Mouse (Mus musculus): ENCODE measurements around the gene Palmd. TPM values are rescaled to one million over a fixed set of nuclear protein-coding genes. Genes with fewer than 3 reads are reported as not detected.

Palmd gene
- polyA plus RNA-seq (2014; fragmentation: Nextera tagmentation; extraction: Ambion mirVana): 3.9 TPM in 2 replicates

GRCm38 (mm10) chr3:116968540-116968997 is at the start of gene Palmd:
Gene Palmd (minus strand): TSS chr3:116968987.
- H3K9ac ChIP-seq (replicated peaks; ENCODE audit: low read length): peak within 1 kb of the TSS; percentile 29

GRCm38 (mm10) chr3:117010182-117010581 is 41.4 kb upstream of the Palmd start:
- Histone ChIP-seq H3K9me3 (replicated peaks; ENCODE audit: control insufficient read depth, low read length) (no peaks in the 10 kb centered on the region), H3K4me2 (ENCODE audit: low read depth, low read length) (no peak overlapping the region), H3K27me3 (ENCODE audit: control insufficient read depth, insufficient read depth, low read length) (no peaks in the 10 kb centered on the region), H3K4me1 (ENCODE audit: control insufficient read depth, insufficient read depth, low read length) (no peaks in the 10 kb centered on the region), H3K4me3 (ENCODE audit: low read depth, low read length) (no peak overlapping the region), H3K9ac (replicated peaks; ENCODE audit: low read length) (no peak overlapping the region), H3K36me3 (replicated peaks; ENCODE audit: control insufficient read depth, insufficient read depth, low read depth, low read length) (no peaks in the 10 kb centered on the region), H3K27ac (replicated peaks; ENCODE audit: low read depth, low read length) (no peak overlapping the region)
- no peak for DNase-seq (ENCODE audit: low spot score)
- WGBS: 83% methylated on average over 6 of the region's 6 CpGs
- no peak for ATAC-seq (replicated peaks; ENCODE audit: insufficient number of reproducible peaks, low FRiP score, low TSS enrichment, low read depth)

More at GRCm38 (mm10) chr3:116968540-116968997, at the start of gene Palmd:
- H3K4me2 ChIP-seq (ENCODE audit: low read depth, low read length): peak within 1 kb of the TSS; percentile 52
- no peaks in the 10 kb centered on the region for H3K27me3 ChIP-seq (ENCODE audit: control insufficient read depth, insufficient read depth, low read length)
- DNase-seq (ENCODE audit: low spot score) (peak; percentile 66), ATAC-seq (replicated peaks; ENCODE audit: insufficient number of reproducible peaks, low FRiP score, low TSS enrichment, low read depth) (peak; percentile 88)
- 4% methylated on average over 17 of the region's 17 CpGs for WGBS
- H3K36me3 ChIP-seq (replicated peaks; ENCODE audit: control insufficient read depth, insufficient read depth, low read depth, low read length): no peaks in the 10 kb centered on the region
- H3K4me1 ChIP-seq (ENCODE audit: control insufficient read depth, insufficient read depth, low read length): no peaks in the 10 kb centered on the region
- H3K9me3 ChIP-seq (replicated peaks; ENCODE audit: control insufficient read depth, low read length): no peaks in the 10 kb centered on the region
- H3K27ac ChIP-seq (replicated peaks; ENCODE audit: low read depth, low read length): no peak within 1 kb of the TSS
- H3K4me3 ChIP-seq (ENCODE audit: low read depth, low read length): peak within 1 kb of the TSS; percentile 22

- no peak overlapping the region for H3K9ac ChIP-seq (replicated peaks; ENCODE audit: low read length)
- no peaks in the 10 kb centered on the region for H3K9me3 ChIP-seq (replicated peaks; ENCODE audit: control insufficient read depth, low read length)
- no peak overlapping the region for H3K4me2 ChIP-seq (ENCODE audit: low read depth, low read length)
- no peaks in the 10 kb centered on the region for H3K36me3 ChIP-seq (replicated peaks; ENCODE audit: control insufficient read depth, insufficient read depth, low read depth, low read length)
- no peak overlapping the region for H3K27ac ChIP-seq (replicated peaks; ENCODE audit: low read depth, low read length)
- DNase-seq (ENCODE audit: low spot score): no peak
- H3K4me1 ChIP-seq (ENCODE audit: control insufficient read depth, insufficient read depth, low read length): no peaks in the 10 kb centered on the region
- WGBS: 84% methylated on average over 6 of the region's 6 CpGs
- H3K4me3 ChIP-seq (ENCODE audit: low read depth, low read length): no peak overlapping the region
- H3K27me3 ChIP-seq (ENCODE audit: control insufficient read depth, insufficient read depth, low read length): no peaks in the 10 kb centered on the region
- ATAC-seq (replicated peaks; ENCODE audit: insufficient number of reproducible peaks, low FRiP score, low TSS enrichment, low read depth): no peak
These were observed 38.6 kb upstream of the Palmd start for GRCm38 (mm10) chr3:117007340-117007739.

- Histone ChIP-seq H3K4me1 (ENCODE audit: control insufficient read depth, insufficient read depth, low read length) (no peaks in the 10 kb centered on the region), H3K27me3 (ENCODE audit: control insufficient read depth, insufficient read depth, low read length) (no peaks in the 10 kb centered on the region), H3K4me2 (ENCODE audit: low read depth, low read length) (no peak overlapping the region), H3K9ac (replicated peaks; ENCODE audit: low read length) (no peak overlapping the region), H3K9me3 (replicated peaks; ENCODE audit: control insufficient read depth, low read length) (no peaks in the 10 kb centered on the region), H3K36me3 (replicated peaks; ENCODE audit: control insufficient read depth, insufficient read depth, low read depth, low read length) (no peaks in the 10 kb centered on the region), H3K4me3 (ENCODE audit: low read depth, low read length) (no peak overlapping the region), H3K27ac (replicated peaks; ENCODE audit: low read depth, low read length) (no peak overlapping the region)
- WGBS: 90% methylated on average over 3 of the region's 3 CpGs
- DNase-seq (ENCODE audit: low spot score) (no peak), ATAC-seq (replicated peaks; ENCODE audit: insufficient number of reproducible peaks, low FRiP score, low TSS enrichment, low read depth) (no peak)
These were observed 37.8 kb upstream of the Palmd start for GRCm38 (mm10) chr3:117006636-117007035.

- H3K4me3 ChIP-seq (ENCODE audit: low read depth, low read length): no peak overlapping the region
- DNase-seq (ENCODE audit: low spot score) (no peak), ATAC-seq (replicated peaks; ENCODE audit: insufficient number of reproducible peaks, low FRiP score, low TSS enrichment, low read depth) (no peak)
- H3K9me3 ChIP-seq (replicated peaks; ENCODE audit: control insufficient read depth, low read length): no peaks in the 10 kb centered on the region
- H3K4me2 ChIP-seq (ENCODE audit: low read depth, low read length): no peak overlapping the region
- no peaks in the 10 kb centered on the region for H3K27me3 ChIP-seq (ENCODE audit: control insufficient read depth, insufficient read depth, low read length)
- H3K27ac ChIP-seq (replicated peaks; ENCODE audit: low read depth, low read length): no peak overlapping the region
- no peak overlapping the region for H3K9ac ChIP-seq (replicated peaks; ENCODE audit: low read length)
- no peaks in the 10 kb centered on the region for H3K4me1 ChIP-seq (ENCODE audit: control insufficient read depth, insufficient read depth, low read length)
- H3K36me3 ChIP-seq (replicated peaks; ENCODE audit: control insufficient read depth, insufficient read depth, low read depth, low read length): no peaks in the 10 kb centered on the region
- 74% methylated on average over 6 of the region's 6 CpGs for WGBS
These were observed 34.6 kb upstream of the Palmd start for GRCm38 (mm10) chr3:117003379-117003778.

- Histone ChIP-seq H3K36me3 (replicated peaks; ENCODE audit: control insufficient read depth, insufficient read depth, low read depth, low read length) (no peaks in the 10 kb centered on the region), H3K9ac (replicated peaks; ENCODE audit: low read length) (no peak overlapping the region), H3K27me3 (ENCODE audit: control insufficient read depth, insufficient read depth, low read length) (no peaks in the 10 kb centered on the region), H3K27ac (replicated peaks; ENCODE audit: low read depth, low read length) (no peak overlapping the region), H3K4me2 (ENCODE audit: low read depth, low read length) (no peak overlapping the region), H3K9me3 (replicated peaks; ENCODE audit: control insufficient read depth, low read length) (no peaks in the 10 kb centered on the region), H3K4me1 (ENCODE audit: control insufficient read depth, insufficient read depth, low read length) (no peaks in the 10 kb centered on the region), H3K4me3 (ENCODE audit: low read depth, low read length) (no peak overlapping the region)
- 58% methylated on average over 9 of the region's 9 CpGs for WGBS
- no peak for ATAC-seq (replicated peaks; ENCODE audit: insufficient number of reproducible peaks, low FRiP score, low TSS enrichment, low read depth)
- DNase-seq (ENCODE audit: low spot score): no peak
These were observed 33.1 kb upstream of the Palmd start for GRCm38 (mm10) chr3:117001686-117002485.

GRCm38 (mm10) chr3:116993011-116993410 is 24.2 kb upstream of the Palmd start:
- WGBS: 82% methylated on average over 2 of the region's 2 CpGs
- Histone ChIP-seq H3K4me2 (ENCODE audit: low read depth, low read length) (no peak overlapping the region), H3K9me3 (replicated peaks; ENCODE audit: control insufficient read depth, low read length) (no peaks in the 10 kb centered on the region), H3K4me1 (ENCODE audit: control insufficient read depth, insufficient read depth, low read length) (no peaks in the 10 kb centered on the region), H3K27ac (replicated peaks; ENCODE audit: low read depth, low read length) (no peak overlapping the region), H3K9ac (replicated peaks; ENCODE audit: low read length) (no peak overlapping the region), H3K27me3 (ENCODE audit: control insufficient read depth, insufficient read depth, low read length) (no peaks in the 10 kb centered on the region), H3K4me3 (ENCODE audit: low read depth, low read length) (no peak overlapping the region), H3K36me3 (replicated peaks; ENCODE audit: control insufficient read depth, insufficient read depth, low read depth, low read length) (no peaks in the 10 kb centered on the region)
- ATAC-seq (replicated peaks; ENCODE audit: insufficient number of reproducible peaks, low FRiP score, low TSS enrichment, low read depth): no peak
- DNase-seq (ENCODE audit: low spot score): no peak

- no peak for DNase-seq (ENCODE audit: low spot score)
- no peak overlapping the region for H3K4me3 ChIP-seq (ENCODE audit: low read depth, low read length)
- no peaks in the 10 kb centered on the region for H3K9me3 ChIP-seq (replicated peaks; ENCODE audit: control insufficient read depth, low read length)
- no peak overlapping the region for H3K9ac ChIP-seq (replicated peaks; ENCODE audit: low read length)
- H3K4me2 ChIP-seq (ENCODE audit: low read depth, low read length): no peak overlapping the region
- no peaks in the 10 kb centered on the region for H3K36me3 ChIP-seq (replicated peaks; ENCODE audit: control insufficient read depth, insufficient read depth, low read depth, low read length)
- WGBS: 78% methylated on average over 2 of the region's 2 CpGs
- no peaks in the 10 kb centered on the region for H3K4me1 ChIP-seq (ENCODE audit: control insufficient read depth, insufficient read depth, low read length)
- no peak overlapping the region for H3K27ac ChIP-seq (replicated peaks; ENCODE audit: low read depth, low read length)
- ATAC-seq (replicated peaks; ENCODE audit: insufficient number of reproducible peaks, low FRiP score, low TSS enrichment, low read depth): no peak
- no peaks in the 10 kb centered on the region for H3K27me3 ChIP-seq (ENCODE audit: control insufficient read depth, insufficient read depth, low read length)
These were observed 22.4 kb upstream of the Palmd start for GRCm38 (mm10) chr3:116991180-116991579.
